8 mouse cellular contexts compared by ENCODE assay signal in genomic region chr11:3964416-3965172, GRCm38 (mm10). TPM values are rescaled to one million over a fixed set of nuclear protein-coding genes. Genes with fewer than 3 reads are reported as not detected.
A peak's percentile ranks its signal among the peaks of the same experiment; 100 is the strongest.
DNase-seq lines count a peak whose midpoint lies in the region; ATAC-seq and TF ChIP-seq lines count a peak whose summit lies in the region.

No protein-coding gene starts in this region.

- peak overlapping the region; percentile 78; the same call in 1 of the 2 replicates for H3K27ac ChIP-seq in kidney, embryonic 15.5 days
- peak overlapping the region; percentile 70 for H3K27ac ChIP-seq in intestine, embryonic 14.5 days (ENCODE audit: low read depth)

- no peak for TF ChIP-seq POLR2A in myocyte (IDR thresholded peaks at IDR 0.05; ENCODE audit: insufficient read length, low read depth)

- no peak for DNase-seq in kidney, postnatal 4 days
- peak; percentile 41 for DNase-seq in intestine, embryonic 14.5 days (ENCODE audit: low spot score)
- DNase-seq in urinary bladder, postnatal 14 days (ENCODE audit: low spot score) = no peak
- DNase-seq in embryo, embryonic 10.5 days (ENCODE audit: low spot score) = no peak
- no peak for DNase-seq in left cerebral cortex, adult 8-10 months (ENCODE audit: low spot score in 2 of 2)

- H3K9me3 ChIP-seq in kidney, embryonic 15.5 days (replicated peaks) = no peaks in the 10 kb centered on the region
- H3K9me3 ChIP-seq in intestine, embryonic 14.5 days (ENCODE audit: control insufficient read depth, low read length) = no peaks in the 10 kb centered on the region

- H3K4me3 ChIP-seq in kidney, embryonic 15.5 days (replicated peaks) = peak overlapping the region; percentile 77
- peak overlapping the region; percentile 87 for H3K4me3 ChIP-seq in intestine, embryonic 14.5 days (ENCODE audit: low read depth, low read length)
- H3K4me3 ChIP-seq in myocyte = peak overlapping the region; percentile 90

- peaks cover 33% of the 10 kb centered on the region for H3K36me3 ChIP-seq in kidney, embryonic 15.5 days
- peaks cover 23% of the 10 kb centered on the region for H3K36me3 ChIP-seq in intestine, embryonic 14.5 days (ENCODE audit: control insufficient read depth, insufficient read depth, low read length)
- peaks cover 4% of the 10 kb centered on the region for H3K36me3 ChIP-seq in myocyte (ENCODE audit: control insufficient read depth, insufficient read depth)

- peaks cover 37% of the 10 kb centered on the region for H3K79me2 ChIP-seq in myocyte (ENCODE audit: control insufficient read depth, insufficient read depth)

- peaks cover 15% of the 10 kb centered on the region for H3K4me1 ChIP-seq in kidney, embryonic 15.5 days
- H3K4me1 ChIP-seq in intestine, embryonic 14.5 days (replicated peaks; ENCODE audit: control insufficient read depth, insufficient read depth, low read length) = peaks cover 10% of the 10 kb centered on the region; the same call in 1 of the 2 replicates

- no peak; the same call in none of the 2 replicates for ATAC-seq in kidney, embryonic 15.5 days (replicated peaks; ENCODE audit: low FRiP score)
- ATAC-seq in common myeloid progenitor, adult 5-6 weeks (replicated peaks; ENCODE audit: low read depth, poor library complexity, severe bottlenecking) = peak; percentile 20
- 0 out of 2 replicates have a peak, but pooled peaks have one; percentile 20 for ATAC-seq in intestine, embryonic 14.5 days (replicated peaks; ENCODE audit: low FRiP score, low TSS enrichment, low read depth)

- WGBS in kidney, embryonic 15.5 days = 16% methylated on average over 11 of the region's 11 CpGs
- 14% methylated on average over 11 of the region's 11 CpGs for WGBS in intestine, embryonic 14.5 days

- no peaks in the 10 kb centered on the region for H3K27me3 ChIP-seq in kidney, embryonic 15.5 days
- no peaks in the 10 kb centered on the region for H3K27me3 ChIP-seq in intestine, embryonic 14.5 days (replicated peaks; ENCODE audit: control insufficient read depth, insufficient read depth, low read length)
- no peaks in the 10 kb centered on the region for H3K27me3 ChIP-seq in myocyte (ENCODE audit: control insufficient read depth, insufficient read depth, insufficient read length)

- H3K4me2 ChIP-seq in kidney, embryonic 15.5 days = peak overlapping the region; percentile 69
- peak overlapping the region; percentile 79 for H3K4me2 ChIP-seq in intestine, embryonic 14.5 days (ENCODE audit: low read length)
- peak overlapping the region; percentile 75 for H3K4me2 ChIP-seq in myocyte (ENCODE audit: low read depth)

- H3K9ac ChIP-seq in kidney, embryonic 15.5 days = peak overlapping the region; percentile 78
- H3K9ac ChIP-seq in intestine, embryonic 14.5 days (ENCODE audit: low read length) = peak overlapping the region; percentile 93

- peak overlapping the region; percentile 10 for H3ac ChIP-seq in myocyte (ENCODE audit: control insufficient read depth, insufficient read length)

TF ChIP-seq in myocyte, 11 proteins besides CTCF, POLR2A, EP300 and RAD21:
- TF ChIP-seq CEBPB (IDR thresholded peaks at IDR 0.05; ENCODE audit: insufficient read depth, poor library complexity, severe bottlenecking) (no peak), POLR2AphosphoS2 (IDR thresholded peaks at IDR 0.05; ENCODE audit: insufficient read length, low read depth) (no peak), E2F4 (IDR thresholded peaks at IDR 0.05; ENCODE audit: insufficient read depth) (no peak), MYOD1 (IDR thresholded peaks at IDR 0.05; ENCODE audit: control insufficient read depth in 1 of 3, insufficient read length in 2 of 3, low read depth in 2 of 3) (no peak), USF1 (IDR thresholded peaks at IDR 0.05; ENCODE audit: low read depth) (no peak), TCF12 (IDR thresholded peaks at IDR 0.05; ENCODE audit: insufficient read depth, poor library complexity, severe bottlenecking) (no peak), REST (IDR thresholded peaks at IDR 0.05; ENCODE audit: insufficient read depth, insufficient read length) (no peak), MAX (IDR thresholded peaks at IDR 0.05; ENCODE audit: low read depth) (no peak)

RNA-seq across cellular contexts. Expression of gene Pes1, which starts 0.8 kb away (rescaled TPM):
- polyA plus RNA-seq in kidney, embryonic 15.5 days (2015; fragmentation: Nextera tagmentation; extraction: Ambion mirVana) = 95.1 and 95.5 TPM in 2 replicates
- total RNA-seq in common myeloid progenitor, adult 5-6 weeks (2017) = 140 and 247 TPM in 2 replicates
- 75.4 and 79.3 TPM in 2 replicates for polyA plus RNA-seq in intestine, embryonic 14.5 days (2014; fragmentation: Nextera tagmentation; extraction: Ambion mirVana)
- 104 TPM for polyA plus RNA-seq in myocyte (2012; fragmentation: generic; extraction: Trizol)
- 10 to 100 TPM; 38.5 to 47.9 (median 41.2) TPM for total RNA-seq in left cerebral cortex, adult 8-10 months (2022)

RNA-seq across cellular contexts. Expression of gene 4930556J24Rik, which starts 12.0 kb away (rescaled TPM):
- 0.44 TPM in 1 of 2 replicates, not detected in the other for polyA plus RNA-seq in kidney, embryonic 15.5 days (2015; fragmentation: Nextera tagmentation; extraction: Ambion mirVana)
- total RNA-seq in common myeloid progenitor, adult 5-6 weeks (2017) = not detected in 2 replicates
- polyA plus RNA-seq in intestine, embryonic 14.5 days (2014; fragmentation: Nextera tagmentation; extraction: Ambion mirVana) = 0.15 TPM in 1 of 2 replicates, not detected in the other
- 0.14 TPM for polyA plus RNA-seq in myocyte (2012; fragmentation: generic; extraction: Trizol)
- total RNA-seq in left cerebral cortex, adult 8-10 months (2022) = not detected

RNA-seq across cellular contexts. Expression of gene Gal3st1, which starts 18.8 kb away (rescaled TPM):
- polyA plus RNA-seq in kidney, embryonic 15.5 days (2015; fragmentation: Nextera tagmentation; extraction: Ambion mirVana) = 5.3 and 6.7 TPM in 2 replicates
- 1.0 TPM in 1 of 2 replicates, not detected in the other for total RNA-seq in common myeloid progenitor, adult 5-6 weeks (2017)
- polyA plus RNA-seq in intestine, embryonic 14.5 days (2014; fragmentation: Nextera tagmentation; extraction: Ambion mirVana) = 14.7 and 17.4 TPM in 2 replicates
- polyA plus RNA-seq in myocyte (2012; fragmentation: generic; extraction: Trizol) = not detected
- 10 to 100 TPM; 11.1 to 12.4 (median 12.1) TPM for total RNA-seq in left cerebral cortex, adult 8-10 months (2022)

RNA-seq across cellular contexts. Expression of gene Tcn2, which starts 32.6 kb away (rescaled TPM):
- polyA plus RNA-seq in kidney, embryonic 15.5 days (2015; fragmentation: Nextera tagmentation; extraction: Ambion mirVana) = 92.9 and 102 TPM in 2 replicates
- total RNA-seq in common myeloid progenitor, adult 5-6 weeks (2017) = 13.3 and 14.8 TPM in 2 replicates
- polyA plus RNA-seq in intestine, embryonic 14.5 days (2014; fragmentation: Nextera tagmentation; extraction: Ambion mirVana) = 37.9 and 39.0 TPM in 2 replicates
- 16.4 TPM for polyA plus RNA-seq in myocyte (2012; fragmentation: generic; extraction: Trizol)
- total RNA-seq in left cerebral cortex, adult 8-10 months (2022) = 10 to 100 TPM; 17.0 to 37.4 (median 23.1) TPM

RNA-seq across cellular contexts. Expression of gene Slc35e4, which starts 50.1 kb away (rescaled TPM):
- polyA plus RNA-seq in kidney, embryonic 15.5 days (2015; fragmentation: Nextera tagmentation; extraction: Ambion mirVana) = 4.6 and 5.1 TPM in 2 replicates
- total RNA-seq in common myeloid progenitor, adult 5-6 weeks (2017) = 1.3 and 2.6 TPM in 2 replicates
- 2.3 and 2.5 TPM in 2 replicates for polyA plus RNA-seq in intestine, embryonic 14.5 days (2014; fragmentation: Nextera tagmentation; extraction: Ambion mirVana)
- 69.6 TPM for polyA plus RNA-seq in myocyte (2012; fragmentation: generic; extraction: Trizol)
- 10 to 100 TPM; 17.3 to 20.6 (median 19.9) TPM for total RNA-seq in left cerebral cortex, adult 8-10 months (2022)
